Mouse (Mus musculus): Measurements from ENCODE around the gene Eif4a1. TPM values are rescaled to one million over a fixed set of nuclear protein-coding genes. Genes with fewer than 3 reads are reported as not detected.

The Eif4a1 gene
- polyA plus RNA-seq (2015; fragmentation: Nextera tagmentation; extraction: Ambion mirVana), result 393 and 466 TPM in 2 replicates

GRCm38 (mm10) chr11:69672211-69672706, at the start of gene Eif4a1:
Gene Eif4a1, minus strand, starts transcription at chr11:69672423.

GRCm38 (mm10) chr11:69695361-69696181, 23.3 kb upstream of the Eif4a1 start, which contains the start of the genes Tnfsf12 and Tnfsfm13:
Gene Tnfsf12, minus strand, starts transcription at chr11:69695849.
Gene Tnfsfm13, minus strand, starts transcription at chr11:69696098.

GRCm38 (mm10) chr11:69685526-69686148, 13.4 kb upstream of the Eif4a1 start, which contains the start of gene Tnfsf13:
Gene Tnfsf13, minus strand, starts transcription at chr11:69685784.

GRCm38 (mm10) chr11:69681314-69682208, 9.3 kb upstream of the Eif4a1 start, which contains the start of gene Senp3:
Gene Senp3, minus strand, starts transcription at chr11:69682084.

GRCm38 (mm10) chr11:69665961-69666664, 6.1 kb downstream of the Eif4a1 start, which contains the start of gene Cd68:
Gene Cd68, minus strand, starts transcription at chr11:69666153.

GRCm38 (mm10) chr11:69662213-69662966, 9.8 kb downstream of the Eif4a1 start, which contains the start of gene Mpdu1:
Gene Mpdu1, minus strand, starts transcription at chr11:69662642.

GRCm38 (mm10) chr11:69655264-69656064, 16.8 kb downstream of the Eif4a1 start, which contains the start of gene Sox15:
Gene Sox15, plus strand, starts transcription at chr11:69655314.

GRCm38 (mm10) chr11:69632284-69633089, 39.7 kb downstream of the Eif4a1 start, which contains the start of gene Fxr2:
Gene Fxr2, plus strand, starts transcription at chr11:69632990.

GRCm38 (mm10) chr11:69621571-69622268, 50.5 kb downstream of the Eif4a1 start, which contains the start of gene Sat2:
Gene Sat2, plus strand, starts transcription at chr11:69622024.

GRCm38 (mm10) chr11:69617805-69618204, 54.4 kb downstream of the Eif4a1 start, which contains the start of gene Shbg:
Gene Shbg, minus strand, starts transcription at chr11:69617905.

Small RNA genes within 50 kb of the gene (microRNA-seq; reads per million reads assigned to microRNA genes)
- gene Mir1934 (ENCODE audit: borderline replicate concordance, insufficient number of aligned reads) (3.5 reads per million, percentile 1 among the genes with 10 or more reads in this experiment), gene Mir467f (ENCODE audit: borderline replicate concordance, insufficient number of aligned reads) (not detected)

Other genes with a start within 250 kb of the Eif4a1 start
- 0.30 and 1.3 TPM in 2 replicates for gene Dnah2, start 123.3 kb downstream of the Eif4a1 start, polyA plus RNA-seq (2015; fragmentation: Nextera tagmentation; extraction: Ambion mirVana)
- 9.0 and 17.2 TPM in 2 replicates for gene Efnb3, start 112.2 kb downstream of the Eif4a1 start, polyA plus RNA-seq (2015; fragmentation: Nextera tagmentation; extraction: Ambion mirVana)
- 10.6 and 11.8 TPM in 2 replicates for gene Wrap53, start 92.2 kb downstream of the Eif4a1 start, polyA plus RNA-seq (2015; fragmentation: Nextera tagmentation; extraction: Ambion mirVana)
- 50.4 and 67.8 TPM in 2 replicates for gene Trp53, start 92.1 kb downstream of the Eif4a1 start, polyA plus RNA-seq (2015; fragmentation: Nextera tagmentation; extraction: Ambion mirVana)
- 25.4 and 32.3 TPM in 2 replicates for gene Atp1b2, start 66.5 kb downstream of the Eif4a1 start, polyA plus RNA-seq (2015; fragmentation: Nextera tagmentation; extraction: Ambion mirVana)
- 0.14 TPM in 1 of 2 replicates, not detected in the other for gene Shbg, start 54.5 kb downstream of the Eif4a1 start, polyA plus RNA-seq (2015; fragmentation: Nextera tagmentation; extraction: Ambion mirVana)
- 41.0 and 44.3 TPM in 2 replicates for gene Sat2, start 50.4 kb downstream of the Eif4a1 start, polyA plus RNA-seq (2015; fragmentation: Nextera tagmentation; extraction: Ambion mirVana)
- 17.0 and 23.2 TPM in 2 replicates for gene Fxr2, start 39.4 kb downstream of the Eif4a1 start, polyA plus RNA-seq (2015; fragmentation: Nextera tagmentation; extraction: Ambion mirVana)
- not detected in 2 replicates for gene Sox15, start 17.1 kb downstream of the Eif4a1 start, polyA plus RNA-seq (2015; fragmentation: Nextera tagmentation; extraction: Ambion mirVana)
- 75.5 and 97.1 TPM in 2 replicates for gene Mpdu1, start 9.8 kb downstream of the Eif4a1 start, polyA plus RNA-seq (2015; fragmentation: Nextera tagmentation; extraction: Ambion mirVana)
- 34.5 TPM in 2 replicates for gene Cd68, start 6.3 kb downstream of the Eif4a1 start, polyA plus RNA-seq (2015; fragmentation: Nextera tagmentation; extraction: Ambion mirVana)
- gene Senp3, start 9.7 kb upstream of the Eif4a1 start, polyA plus RNA-seq (2015; fragmentation: Nextera tagmentation; extraction: Ambion mirVana), result 46.6 and 53.5 TPM in 2 replicates
- 0.80 TPM in 2 replicates for gene Tnfsf13, start 13.4 kb upstream of the Eif4a1 start, polyA plus RNA-seq (2015; fragmentation: Nextera tagmentation; extraction: Ambion mirVana)
- 17.7 and 26.1 TPM in 2 replicates for gene Tnfsf12, start 23.4 kb upstream of the Eif4a1 start, polyA plus RNA-seq (2015; fragmentation: Nextera tagmentation; extraction: Ambion mirVana)
- 9.2 and 12.7 TPM in 2 replicates for gene Tnfsfm13, start 23.7 kb upstream of the Eif4a1 start, polyA plus RNA-seq (2015; fragmentation: Nextera tagmentation; extraction: Ambion mirVana)
- 18.7 and 21.8 TPM in 2 replicates for gene Polr2a, start 86.2 kb upstream of the Eif4a1 start, polyA plus RNA-seq (2015; fragmentation: Nextera tagmentation; extraction: Ambion mirVana)
- 0.22 TPM in 1 of 2 replicates, not detected in the other for gene Slc35g3, start 89.5 kb upstream of the Eif4a1 start, polyA plus RNA-seq (2015; fragmentation: Nextera tagmentation; extraction: Ambion mirVana)
- 3.7 and 4.4 TPM in 2 replicates for gene Zbtb4, start 93.5 kb upstream of the Eif4a1 start, polyA plus RNA-seq (2015; fragmentation: Nextera tagmentation; extraction: Ambion mirVana)
- 1.9 and 2.8 TPM in 2 replicates for gene Chrnb1, start 123.5 kb upstream of the Eif4a1 start, polyA plus RNA-seq (2015; fragmentation: Nextera tagmentation; extraction: Ambion mirVana)
- 0.91 and 0.92 TPM in 2 replicates for gene Fgf11, start 129.4 kb upstream of the Eif4a1 start, polyA plus RNA-seq (2015; fragmentation: Nextera tagmentation; extraction: Ambion mirVana)
- 1.4 and 1.8 TPM in 2 replicates for gene Tmem102, start 133.2 kb upstream of the Eif4a1 start, polyA plus RNA-seq (2015; fragmentation: Nextera tagmentation; extraction: Ambion mirVana)
- not detected in 2 replicates for gene Gm39566, start 142.9 kb upstream of the Eif4a1 start, polyA plus RNA-seq (2015; fragmentation: Nextera tagmentation; extraction: Ambion mirVana)
- gene Spem2, start 146.0 kb upstream of the Eif4a1 start, polyA plus RNA-seq (2015; fragmentation: Nextera tagmentation; extraction: Ambion mirVana), result not detected in 2 replicates
- gene Spem1, start 149.8 kb upstream of the Eif4a1 start, polyA plus RNA-seq (2015; fragmentation: Nextera tagmentation; extraction: Ambion mirVana), result not detected in 2 replicates
- 3.1 and 4.3 TPM in 2 replicates for gene Nlgn2, start 165.4 kb upstream of the Eif4a1 start, polyA plus RNA-seq (2015; fragmentation: Nextera tagmentation; extraction: Ambion mirVana)
- 479 and 845 TPM in 2 replicates for gene Tmem256, start 166.1 kb upstream of the Eif4a1 start, polyA plus RNA-seq (2015; fragmentation: Nextera tagmentation; extraction: Ambion mirVana)
- gene Plscr3, start 174.0 kb upstream of the Eif4a1 start, polyA plus RNA-seq (2015; fragmentation: Nextera tagmentation; extraction: Ambion mirVana), result 74.4 and 74.8 TPM in 2 replicates
- 0.19 and 0.47 TPM in 2 replicates for gene Tnk1, start 186.3 kb upstream of the Eif4a1 start, polyA plus RNA-seq (2015; fragmentation: Nextera tagmentation; extraction: Ambion mirVana)
- not detected in 2 replicates for gene Tmem95, start 205.6 kb upstream of the Eif4a1 start, polyA plus RNA-seq (2015; fragmentation: Nextera tagmentation; extraction: Ambion mirVana)
- gene Kctd11, start 209.0 kb upstream of the Eif4a1 start, polyA plus RNA-seq (2015; fragmentation: Nextera tagmentation; extraction: Ambion mirVana), result 4.1 and 5.2 TPM in 2 replicates
- 0.73 and 0.76 TPM in 2 replicates for gene Acap1, start 223.1 kb upstream of the Eif4a1 start, polyA plus RNA-seq (2015; fragmentation: Nextera tagmentation; extraction: Ambion mirVana)
- 4.3 TPM in 2 replicates for gene 2810408A11Rik, start 228.6 kb upstream of the Eif4a1 start, polyA plus RNA-seq (2015; fragmentation: Nextera tagmentation; extraction: Ambion mirVana)
- gene Neurl4, start 228.6 kb upstream of the Eif4a1 start, polyA plus RNA-seq (2015; fragmentation: Nextera tagmentation; extraction: Ambion mirVana), result 3.7 and 4.1 TPM in 2 replicates
- 48.8 and 63.0 TPM in 2 replicates for gene Gps2, start 241.5 kb upstream of the Eif4a1 start, polyA plus RNA-seq (2015; fragmentation: Nextera tagmentation; extraction: Ambion mirVana)
- gene Eif5a, start 249.5 kb upstream of the Eif4a1 start, polyA plus RNA-seq (2015; fragmentation: Nextera tagmentation; extraction: Ambion mirVana), result 749 and 924 TPM in 2 replicates